Mouse (Mus musculus): ENCODE measurements around the gene Nif3l1. TPM values are rescaled to one million over a fixed set of nuclear protein-coding genes. Genes with fewer than 3 reads are reported as not detected.

Nif3l1 gene
- polyA plus RNA-seq (2012; rRNA removed) (10.3 and 10.7 TPM in 2 replicates), polyA plus RNA-seq (2014; fragmentation: Nextera tagmentation; extraction: Ambion mirVana) (16.5 and 18.0 TPM in 2 replicates)

GRCm38 (mm10) chr1:58445143-58445722, at the start of gene Nif3l1, which contains the start of gene Ppil3:
Gene Nif3l1, plus strand, starts transcription at chr1:58445151.
Gene Ppil3, minus strand, starts transcription at chr1:58445486.
- under 1% methylated on average over 33 of the region's 33 CpGs for WGBS (ENCODE audit: insufficient replicate concordance)

GRCm38 (mm10) chr1:58395341-58395740, 49.6 kb upstream of the Nif3l1 start:
- H3K27ac ChIP-seq: no peak overlapping the region
- no peaks in the 10 kb centered on the region for H3K27me3 ChIP-seq (ENCODE audit: control insufficient read depth, insufficient read depth, low read length)
- H3K9ac ChIP-seq (replicated peaks): no peak overlapping the region
- WGBS (ENCODE audit: insufficient replicate concordance): 83% methylated on average over 3 of the region's 3 CpGs
- ATAC-seq (ENCODE audit: insufficient read depth) (no peak), DNase-seq (ENCODE audit: low read depth in 3 of 3, low spot score in 3 of 3) (no peak)
- H3K9me3 ChIP-seq (ENCODE audit: control insufficient read depth, low read length): no peaks in the 10 kb centered on the region
- peaks cover 4 to 9% of the 10 kb centered on the region in 2 experiments; a peak in 2 of 4 replicates for H3K4me1 ChIP-seq (replicated peaks; ENCODE audit: control insufficient read depth in 2 of 2, insufficient read depth in 2 of 2, low read length in 1 of 2)
- H3K36me3 ChIP-seq (replicated peaks; ENCODE audit: control insufficient read depth, insufficient read depth, low read depth): peaks cover 54% of the 10 kb centered on the region
- H3K4me2 ChIP-seq (ENCODE audit: low read depth): no peak overlapping the region
- H3K4me3 ChIP-seq (ENCODE audit: insufficient read depth in 1 of 2, low read depth in 2 of 2, low read length in 2 of 2): no peak overlapping the region
- no peak for TF ChIP-seq EP300 (IDR thresholded peaks at IDR 0.05; ENCODE audit: low read depth)

More at GRCm38 (mm10) chr1:58445143-58445722, at the start of gene Nif3l1, which contains the start of gene Ppil3:
- Histone ChIP-seq H3K27me3 (ENCODE audit: control insufficient read depth, insufficient read depth, low read length) (no peaks in the 10 kb centered on the region), H3K27ac (peak within 1 kb of the TSS; percentile 56), H3K4me1 (replicated peaks; ENCODE audit: control insufficient read depth in 2 of 2, insufficient read depth in 2 of 2, low read length in 1 of 2) (peaks cover 4 to 11% of the 10 kb centered on the region in 2 experiments), H3K9me3 (ENCODE audit: control insufficient read depth, low read length) (no peaks in the 10 kb centered on the region), H3K36me3 (replicated peaks; ENCODE audit: control insufficient read depth, insufficient read depth, low read depth) (peaks cover 6% of the 10 kb centered on the region; the same call in 1 of the 2 replicates), H3K9ac (replicated peaks) (peak within 1 kb of the TSS; percentile 77), H3K4me2 (ENCODE audit: low read depth) (peak within 1 kb of the TSS; percentile 88), H3K4me3 (ENCODE audit: insufficient read depth in 1 of 2, low read depth in 2 of 2, low read length in 2 of 2) (peak within 1 kb of the TSS; percentile 65 to 77)
- ATAC-seq (ENCODE audit: insufficient read depth): peak; percentile 93
- TF ChIP-seq CTCF (IDR thresholded peaks at IDR 0.05; ENCODE audit: low read depth) (peak; percentile 40), EP300 (IDR thresholded peaks at IDR 0.05; ENCODE audit: low read depth) (no peak)
- peak; percentile 70 to 79 (median 73) for DNase-seq (ENCODE audit: low read depth in 3 of 3, low spot score in 3 of 3)

- Histone ChIP-seq H3K9ac (replicated peaks) (no peak overlapping the region), H3K4me2 (ENCODE audit: low read depth) (no peak overlapping the region), H3K27me3 (ENCODE audit: control insufficient read depth, insufficient read depth, low read length) (no peaks in the 10 kb centered on the region), H3K9me3 (ENCODE audit: control insufficient read depth, low read length) (no peaks in the 10 kb centered on the region), H3K36me3 (replicated peaks; ENCODE audit: control insufficient read depth, insufficient read depth, low read depth) (peaks cover 62% of the 10 kb centered on the region), H3K4me3 (ENCODE audit: insufficient read depth in 1 of 2, low read depth in 2 of 2, low read length in 2 of 2) (no peak overlapping the region), H3K4me1 (replicated peaks; ENCODE audit: control insufficient read depth in 2 of 2, insufficient read depth in 2 of 2, low read length in 1 of 2) (peaks cover 4 to 9% of the 10 kb centered on the region in 2 experiments; a peak in 2 of 4 replicates), H3K27ac (no peak overlapping the region)
- TF ChIP-seq EP300 (IDR thresholded peaks at IDR 0.05; ENCODE audit: low read depth) (no peak), CTCF (IDR thresholded peaks at IDR 0.05; ENCODE audit: low read depth) (peak; percentile 21; the same call in 1 of the 2 replicates)
- WGBS (ENCODE audit: insufficient replicate concordance): 83% methylated on average over 1 of the region's 1 CpGs
- ATAC-seq (ENCODE audit: insufficient read depth) (no peak), DNase-seq (ENCODE audit: low read depth in 3 of 3, low spot score in 3 of 3) (no peak)
These were observed 48.8 kb upstream of the Nif3l1 start for GRCm38 (mm10) chr1:58396179-58396578.

- Histone ChIP-seq H3K36me3 (replicated peaks; ENCODE audit: control insufficient read depth, insufficient read depth, low read depth) (peaks cover 76% of the 10 kb centered on the region), H3K4me2 (ENCODE audit: low read depth) (no peak overlapping the region), H3K27me3 (ENCODE audit: control insufficient read depth, insufficient read depth, low read length) (no peaks in the 10 kb centered on the region), H3K9me3 (ENCODE audit: control insufficient read depth, low read length) (no peaks in the 10 kb centered on the region), H3K4me1 (replicated peaks; ENCODE audit: control insufficient read depth in 2 of 2, insufficient read depth in 2 of 2, low read length in 1 of 2) (peaks cover 0 to 7% of the 10 kb centered on the region in 2 experiments; a peak in 1 of 4 replicates), H3K4me3 (ENCODE audit: insufficient read depth in 1 of 2, low read depth in 2 of 2, low read length in 2 of 2) (no peak overlapping the region), H3K9ac (replicated peaks) (no peak overlapping the region), H3K27ac (no peak overlapping the region)
- whole genome bisulfite sequencing (ENCODE audit: insufficient replicate concordance): 87% methylated on average over 6 of the region's 6 CpGs
- no peak for ATAC-seq (ENCODE audit: insufficient read depth)
- no peak for DNase-seq (ENCODE audit: low read depth in 3 of 3, low spot score in 3 of 3)
- TF ChIP-seq EP300 (IDR thresholded peaks at IDR 0.05; ENCODE audit: low read depth): no peak
- no peak for TF ChIP-seq CTCF (IDR thresholded peaks at IDR 0.05; ENCODE audit: low read depth)
These were observed 47.2 kb upstream of the Nif3l1 start for GRCm38 (mm10) chr1:58397731-58398130.

GRCm38 (mm10) chr1:58401396-58401795, 43.6 kb upstream of the Nif3l1 start:
- Histone ChIP-seq H3K9ac (replicated peaks) (no peak overlapping the region), H3K9me3 (ENCODE audit: control insufficient read depth, low read length) (no peaks in the 10 kb centered on the region), H3K27ac (no peak overlapping the region), H3K27me3 (ENCODE audit: control insufficient read depth, insufficient read depth, low read length) (no peaks in the 10 kb centered on the region), H3K36me3 (replicated peaks; ENCODE audit: control insufficient read depth, insufficient read depth, low read depth) (peaks cover 86% of the 10 kb centered on the region), H3K4me1 (replicated peaks; ENCODE audit: control insufficient read depth in 2 of 2, insufficient read depth in 2 of 2, low read length in 1 of 2) (no peaks in the 10 kb centered on the region), H3K4me2 (ENCODE audit: low read depth) (no peak overlapping the region), H3K4me3 (ENCODE audit: insufficient read depth in 1 of 2, low read depth in 2 of 2, low read length in 2 of 2) (no peak overlapping the region)
- DNase-seq (ENCODE audit: low read depth in 3 of 3, low spot score in 3 of 3) (no peak), ATAC-seq (ENCODE audit: insufficient read depth) (peak; percentile 45; the same call in 1 of the 2 replicates)
- 84% methylated on average over 6 of the region's 6 CpGs for WGBS (ENCODE audit: insufficient replicate concordance)
- TF ChIP-seq CTCF (IDR thresholded peaks at IDR 0.05; ENCODE audit: low read depth) (no peak), EP300 (IDR thresholded peaks at IDR 0.05; ENCODE audit: low read depth) (no peak)

All from liver, embryonic 14.5 days (tissue).